Mouse (Mus musculus) left cerebral cortex, adult 18-20 months (tissue): Measurements from ENCODE around the gene Tpp1. TPM values are rescaled to one million over a fixed set of nuclear protein-coding genes. Genes with fewer than 3 reads are reported as not detected.

Source experiments
- DNase-seq, 2 experiments: peaks; one replicate each; pipeline ENCODE4 v3.0.0; 2021 to 2022; ENCODE audit warnings: low spot score in 2 of 2, mixed read lengths in 1 of 2
- total RNA-seq, 2 experiments: library from RNA; stranded (reverse); gene quantifications; 2 replicates each; pipeline ENCODE4 v1.2.3; 2021

Tpp1 gene
- total RNA-seq, 2 experiments from 2014 or later = 57.5 to 62.7 TPM

- no peak for DNase-seq
These were observed 18.2 kb downstream of the Tpp1 start for GRCm38 (mm10) chr7:105733836-105734235.

GRCm38 (mm10) chr7:105728701-105729428, 23.2 kb downstream of the Tpp1 start:
- no peak for DNase-seq

- no peak for DNase-seq
These were observed 25.1 kb downstream of the Tpp1 start for GRCm38 (mm10) chr7:105726980-105727325.

- DNase-seq = peak; percentile 42 to 48
These were observed 25.7 kb downstream of the Tpp1 start for GRCm38 (mm10) chr7:105726144-105726979.

- no peak for DNase-seq
These were observed 30.1 kb downstream of the Tpp1 start for GRCm38 (mm10) chr7:105721916-105722315.

- DNase-seq = no peak
These were observed 36.7 kb downstream of the Tpp1 start for GRCm38 (mm10) chr7:105715366-105715765.

- no peak for DNase-seq
These were observed 43.3 kb downstream of the Tpp1 start for GRCm38 (mm10) chr7:105708733-105709132.

- DNase-seq = no peak
These were observed 48.2 kb downstream of the Tpp1 start for GRCm38 (mm10) chr7:105703816-105704215.

GRCm38 (mm10) chr7:105703184-105703583, 48.9 kb downstream of the Tpp1 start:
- DNase-seq = peak; percentile 31 to 54

Other genes with a start within 250 kb of the Tpp1 start
- gene Smpd1, start 197.9 kb downstream of the Tpp1 start, total RNA-seq = 100 to 1,000 TPM in 1 of 2 experiments, 10 to 100 TPM in 1; 99.9 to 111 TPM
- 100 to 1,000 TPM; 469 to 485 TPM for gene Apbb1, start 170.6 kb downstream of the Tpp1 start, total RNA-seq
- under 1 TPM; 0.40 to 0.82 TPM for gene Hpx, start 152.1 kb downstream of the Tpp1 start, total RNA-seq
- 100 to 1,000 TPM; 150 to 157 TPM for gene Trim3, start 118.7 kb downstream of the Tpp1 start, total RNA-seq
- 10 to 100 TPM; 67.4 to 67.5 TPM for gene Timm10b, start 112.2 kb downstream of the Tpp1 start, total RNA-seq
- 10 to 100 TPM; 93.3 to 94.4 TPM for gene Arfip2, start 111.8 kb downstream of the Tpp1 start, total RNA-seq
- gene Gm45799, start 111.7 kb downstream of the Tpp1 start, total RNA-seq = 10 to 100 TPM in 1 of 2 experiments, 1 to 10 TPM in 1; 8.6 to 11.5 TPM
- 1 to 10 TPM; 5.2 to 6.1 TPM for gene Dnhd1, start 101.4 kb downstream of the Tpp1 start, total RNA-seq
- gene Ilk, start 15.6 kb downstream of the Tpp1 start, total RNA-seq = 10 to 100 TPM; 68.9 to 74.6 TPM
- 10 to 100 TPM in 1 of 2 experiments, 1 to 10 TPM in 1; 9.3 to 12.9 TPM for gene Rrp8, start 14.8 kb downstream of the Tpp1 start, total RNA-seq
- gene Taf10, start 7.9 kb downstream of the Tpp1 start, total RNA-seq = 100 to 1,000 TPM; 107 to 110 TPM
- gene Dchs1, start 35.4 kb upstream of the Tpp1 start, total RNA-seq = 1 to 10 TPM; 6.7 to 7.8 TPM
- 100 to 1,000 TPM in 1 of 2 experiments, 10 to 100 TPM in 1; 97.3 to 101 TPM for gene Mrpl17, start 58.9 kb upstream of the Tpp1 start, total RNA-seq
- 1 to 10 TPM in 1 of 2 experiments, not detected in 1; 1.0 TPM for gene Gm4070, start 201.7 kb upstream of the Tpp1 start, total RNA-seq